Mouse (Mus musculus) MEL (cell line): ENCODE data around the gene Rspry1. TPM values are rescaled to one million over a fixed set of nuclear protein-coding genes. Genes with fewer than 3 reads are reported as not detected.

ENCODE experiments used
- DNase-seq: peaks from one replicate; pipeline ENCODE4 v3.0.0; 2011; ENCODE audit warnings: low read depth, low spot score
- H3K27ac ChIP-seq: 2 replicates; pipeline ENCODE4 v1.5.1; 2012; ENCODE audit warnings: low read depth, mild to moderate bottlenecking, control low read depth, low read length, moderate library complexity; ENCODE audit not compliant: control insufficient read depth
- H3K27me3 ChIP-seq, 2 experiments: fragments of 150-350 bp in 1 of 2; sonication (generic) in 1 of 2; 2 replicates each; pipeline ENCODE4 v1.6.1; 2012; ENCODE audit warnings: low read length in 2 of 2, mild to moderate bottlenecking in 2 of 2, improper control_type of control experiment in 1 of 2, moderate library complexity in 1 of 2; ENCODE audit not compliant: insufficient read depth in 2 of 2, control insufficient read depth in 1 of 2
- H3K36me3 ChIP-seq, 2 experiments: 2 replicates each; pipeline ENCODE4 v1.6.1; 2012 to 2014; ENCODE audit warnings: low read length in 2 of 2, improper control_type of control experiment in 1 of 2, inconsistent platforms in 1 of 2, mild to moderate bottlenecking in 1 of 2; ENCODE audit not compliant: insufficient read depth in 2 of 2, control insufficient read depth in 1 of 2
- H3K4me1 ChIP-seq, 2 experiments: fragments of 150-350 bp in 1 of 2; sonication (generic) in 1 of 2; 2 replicates each; pipeline ENCODE4 v1.6.1; 2012; ENCODE audit warnings: low read length in 2 of 2, improper control_type of control experiment in 1 of 2, mild to moderate bottlenecking in 1 of 2; ENCODE audit not compliant: insufficient read depth in 2 of 2, control insufficient read depth in 1 of 2
- H3K4me3 ChIP-seq, 2 experiments: fragments of 150-350 bp in 1 of 2; sonication (generic) in 1 of 2; 2 replicates each; pipeline ENCODE4 v1.5.1; 2012; ENCODE audit warnings: low read depth in 2 of 2, low read length in 2 of 2, mild to moderate bottlenecking in 2 of 2, moderate library complexity in 2 of 2, control low read depth in 1 of 2, improper control_type of control experiment in 1 of 2; ENCODE audit not compliant: control insufficient read depth in 1 of 2, insufficient read depth in 1 of 2
- H3K79me2 ChIP-seq: 2 replicates; pipeline ENCODE4 v1.6.1; 2012; ENCODE audit warnings: mild to moderate bottlenecking, low read length, moderate library complexity; ENCODE audit not compliant: control insufficient read depth, poor library complexity, insufficient read depth
- H3K9ac ChIP-seq: 2 replicates; pipeline ENCODE4 v1.6.1; 2012; ENCODE audit warnings: low read depth, mild to moderate bottlenecking, control low read depth, low read length, moderate library complexity; ENCODE audit not compliant: control insufficient read depth, poor library complexity, severe bottlenecking
- H3K9me3 ChIP-seq: fragments of 150-350 bp; sonication (generic); replicated peaks from 2 replicates; pipeline ENCODE4 v1.6.1; 2012; ENCODE audit warnings: mild to moderate bottlenecking, low read length, improper control_type of control experiment, moderate library complexity; ENCODE audit not compliant: insufficient read depth
- CHD1 ChIP-seq: IDR thresholded peaks from 2 replicates; pipeline ENCODE4 v1.6.1; 2012; ENCODE audit warnings: low read depth, mild to moderate bottlenecking, inconsistent platforms, low read length, improper control_type of control experiment
- E2F4 ChIP-seq: IDR thresholded peaks from 2 replicates; pipeline ENCODE4 v1.6.1; 2011; ENCODE audit warnings: low read depth, low read length, improper control_type of control experiment, borderline replicate concordance
- GABPA ChIP-seq: IDR thresholded peaks from 2 replicates; pipeline ENCODE4 v1.6.1; 2012; ENCODE audit warnings: low read depth, mild to moderate bottlenecking, inconsistent platforms, low read length, improper control_type of control experiment, moderate library complexity
- HCFC1 ChIP-seq: IDR thresholded peaks from 2 replicates; pipeline ENCODE4 v1.6.1; 2012; ENCODE audit warnings: low read depth, mild to moderate bottlenecking, inconsistent platforms, low read length, improper control_type of control experiment, moderate library complexity
- MYB ChIP-seq: IDR thresholded peaks from 2 replicates; pipeline ENCODE4 v1.6.1; 2011; ENCODE audit warnings: mild to moderate bottlenecking, low read depth, low read length, improper control_type of control experiment
- MYC ChIP-seq: IDR thresholded peaks from 2 replicates; pipeline ENCODE4 v1.6.1; 2011; ENCODE audit warnings: low read depth, mild to moderate bottlenecking, low read length, improper control_type of control experiment, moderate library complexity
- RCOR1 ChIP-seq: IDR thresholded peaks from 2 replicates; pipeline ENCODE4 v1.6.1; 2012; ENCODE audit warnings: low read depth, mild to moderate bottlenecking, inconsistent platforms, low read length, improper control_type of control experiment
- SMC3 ChIP-seq: IDR thresholded peaks from 2 replicates; pipeline ENCODE4 v1.6.1; 2011; ENCODE audit warnings: low read depth, low read length, improper control_type of control experiment
- TAL1 ChIP-seq: IDR thresholded peaks from 2 replicates; pipeline ENCODE4 v1.6.1; 2012; ENCODE audit warnings: mild to moderate bottlenecking, inconsistent platforms, low read length, moderate library complexity, mixed read lengths
- TCF12 ChIP-seq: IDR thresholded peaks from 2 replicates; pipeline ENCODE4 v1.6.1; 2014; ENCODE audit warnings: low read depth, mild to moderate bottlenecking, inconsistent platforms, low read length, improper control_type of control experiment, moderate library complexity
- UBTF ChIP-seq: IDR thresholded peaks from 2 replicates; pipeline ENCODE4 v1.6.1; 2012; ENCODE audit warnings: low read depth, mild to moderate bottlenecking, inconsistent platforms, low read length, improper control_type of control experiment, moderate library complexity, borderline replicate concordance; ENCODE audit not compliant: insufficient read depth
- USF1 ChIP-seq: IDR thresholded peaks from 2 replicates; pipeline ENCODE4 v1.6.1; 2014; ENCODE audit warnings: low read depth, mild to moderate bottlenecking, inconsistent platforms, low read length, improper control_type of control experiment, moderate library complexity
- USF2 ChIP-seq, 2 experiments: IDR thresholded peaks; 2 replicates each; pipeline ENCODE4 v1.6.1; 2011 to 2012; ENCODE audit warnings: improper control_type of control experiment in 2 of 2, low read length in 2 of 2, borderline replicate concordance in 1 of 2, inconsistent platforms in 1 of 2, low read depth in 1 of 2, mild to moderate bottlenecking in 1 of 2; ENCODE audit not compliant: insufficient read depth in 1 of 2
- polyA plus RNA-seq, 2 experiments: library from polyadenylated mRNA; stranded (reverse) in 1 of 2; unstranded in 1 of 2; fragments of >175 nt in 1 of 2; fragments of >200 nt in 1 of 2; gene quantifications; 2 replicates each; pipeline versions ENCODE4 v1.2.1 to v1.2.4; 2012; ENCODE audit warnings: low replicate concordance in 2 of 2, low read depth in 1 of 2; ENCODE audit not compliant: insufficient read length in 2 of 2, insufficient read depth in 1 of 2, missing spikeins in 1 of 2
- total RNA-seq: library from RNA; depleted of rRNA; stranded (reverse); fragments of 300-350 nt; gene quantifications from 2 replicates; pipeline ENCODE4 v1.2.3, GENCODE M21; 2012

Rspry1 gene
- total and polyA plus RNA-seq, 3 experiments = 24.5 to 32.2 TPM; not detected in 1

DNA sequence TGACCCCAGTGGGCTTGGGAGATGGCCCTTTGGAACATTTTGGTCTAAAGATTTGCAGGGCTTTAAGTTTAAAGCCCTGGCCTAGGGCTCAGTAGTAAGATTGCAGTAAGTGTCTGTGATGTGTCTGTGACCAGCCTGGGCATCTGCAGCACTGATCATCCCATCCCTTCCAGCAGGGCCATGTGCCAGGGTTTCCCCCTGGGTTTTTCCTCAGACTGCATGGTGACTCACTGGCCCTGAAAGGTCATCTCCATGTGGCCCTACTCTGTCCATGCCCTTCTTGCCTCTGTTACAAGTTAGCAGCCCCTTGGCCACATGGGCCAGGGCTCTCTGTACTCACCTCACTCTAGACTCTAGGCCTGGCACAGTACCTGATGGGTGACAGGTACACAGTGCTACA lies 37.3 kb upstream of the Rspry1 start (continued):
- TF ChIP-seq UBTF = no peak
- no peak for TF ChIP-seq TCF12

DNA sequence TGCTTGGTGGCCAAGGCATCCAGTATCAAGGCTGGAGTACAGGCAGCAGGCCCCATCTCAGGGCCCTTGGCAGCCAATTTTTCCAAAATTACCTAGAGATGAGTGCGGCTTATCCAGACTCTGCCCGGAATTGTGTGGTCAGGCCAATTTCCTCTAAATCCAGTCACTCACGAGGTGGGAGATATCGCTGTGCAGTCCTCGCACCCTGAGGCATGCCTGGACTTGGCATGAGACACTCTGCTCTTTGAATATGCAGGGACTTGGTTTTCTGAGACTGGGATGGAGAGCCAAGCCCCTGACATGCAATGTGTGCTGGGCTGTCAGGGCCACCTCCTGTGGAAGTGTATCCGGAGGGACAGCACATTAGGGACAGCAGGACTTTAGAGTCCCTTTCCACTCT lies 35.7 kb upstream of the Rspry1 start:
- H3K4me1 ChIP-seq = no peaks in the 10 kb centered on the region

DNA sequence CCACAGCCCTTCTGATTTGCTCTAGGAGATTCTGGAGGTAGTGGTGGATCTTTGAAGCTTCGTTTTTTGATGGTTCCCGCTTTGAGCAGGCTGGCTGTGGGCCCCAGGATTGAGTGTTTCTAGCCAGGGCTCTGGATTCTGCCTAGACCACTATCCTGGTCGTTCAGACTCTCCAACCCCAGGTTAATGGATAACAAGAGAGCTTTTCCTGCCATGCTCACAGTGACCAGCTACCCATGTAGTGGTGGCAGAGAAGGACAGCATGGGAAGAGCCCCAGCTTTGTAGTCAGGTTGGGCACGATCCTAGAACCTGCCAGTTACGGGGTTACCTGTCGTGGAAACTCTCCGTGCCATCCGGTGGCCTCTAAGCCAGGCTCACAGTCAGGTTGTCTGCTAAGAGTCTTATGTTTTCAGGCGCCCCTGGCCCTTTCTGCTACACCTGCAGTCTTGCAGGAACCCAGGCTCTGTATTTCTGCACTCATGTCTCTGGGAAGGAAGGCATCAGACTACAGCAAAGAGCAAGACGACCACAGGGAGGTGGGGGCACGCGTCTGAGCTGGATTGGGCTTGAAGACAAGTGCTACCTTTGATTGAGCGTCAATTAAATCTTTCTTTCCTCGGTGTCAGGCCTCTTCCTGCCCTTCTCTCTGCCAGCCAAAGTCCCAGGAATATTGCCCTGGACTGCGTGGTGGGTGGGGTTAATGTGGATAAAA lies 35.1 kb upstream of the Rspry1 start:
- no peaks in the 10 kb centered on the region for H3K36me3 ChIP-seq
- no peak for DNase-seq
- H3K27me3 ChIP-seq = no peaks in the 10 kb centered on the region
- TF ChIP-seq HCFC1 (no peak), E2F4 (no peak), RCOR1 (no peak), GABPA (no peak), TAL1 (no peak), MYC (no peak), USF2 (IDR thresholded peaks at IDR 0.05; ENCODE audit: borderline replicate concordance in 1 of 2, insufficient read depth in 1 of 2, low read depth in 1 of 2, low read length in 2 of 2) (no peak)
- H3K4me3 ChIP-seq = no peak overlapping the region
- H3K79me2 ChIP-seq = no peaks in the 10 kb centered on the region
- no peak overlapping the region for H3K9ac ChIP-seq
- H3K9me3 ChIP-seq = no peaks in the 10 kb centered on the region
- no peak overlapping the region for H3K27ac ChIP-seq
- no peaks in the 10 kb centered on the region for H3K4me1 ChIP-seq

More for the DNA sequence above, 35.7 kb upstream of the Rspry1 start:
- H3K36me3 ChIP-seq = no peaks in the 10 kb centered on the region
- H3K27me3 ChIP-seq = no peaks in the 10 kb centered on the region
- no peak overlapping the region for H3K27ac ChIP-seq
- DNase-seq = no peak
- TF ChIP-seq MYB (no peak), MYC (no peak), RCOR1 (no peak), USF1 (no peak), CHD1 (no peak), SMC3 (no peak), UBTF (no peak)
- TF ChIP-seq, all 39 proteins: peak for 0
- no peak overlapping the region for H3K9ac ChIP-seq
- no peaks in the 10 kb centered on the region for H3K79me2 ChIP-seq
- no peaks in the 10 kb centered on the region for H3K9me3 ChIP-seq
- H3K4me3 ChIP-seq = no peak overlapping the region
